Mouse (Mus musculus): ENCODE measurements around the gene Zzef1. TPM values are rescaled to one million over a fixed set of nuclear protein-coding genes. Genes with fewer than 3 reads are reported as not detected.

Gene Zzef1
- polyA plus RNA-seq, 2 experiments = 12.8 to 22.5 TPM

- Histone ChIP-seq H3K4me2 (replicated peaks; ENCODE audit: low read depth, low read length, severe bottlenecking) (no peak overlapping the region), H3K9ac (ENCODE audit: low read depth, low read length, severe bottlenecking) (no peak overlapping the region), H3K27ac (replicated peaks; ENCODE audit: low read depth, low read length) (no peak overlapping the region), H3K36me3 (ENCODE audit: control insufficient read depth, insufficient read depth, low read length) (no peaks in the 10 kb centered on the region; the same call in 1 of the 2 replicates), H3K9me3 (ENCODE audit: control insufficient read depth, low read length) (no peaks in the 10 kb centered on the region), H3K4me3 (replicated peaks; ENCODE audit: low read length) (no peak overlapping the region), H3K4me1 (ENCODE audit: control insufficient read depth, insufficient read depth, low read length) (0 out of 2 replicates have a peak, but pooled peaks cover 3% of the 10 kb centered on the region), H3K27me3 (ENCODE audit: control insufficient read depth, insufficient read depth, low read length) (no peaks in the 10 kb centered on the region)
- 89% methylated on average over 3 of the region's 3 CpGs for WGBS
- TF ChIP-seq POLR2A (IDR thresholded peaks at IDR 0.05; ENCODE audit: borderline replicate concordance, extremely low read depth, insufficient read depth, insufficient read length) = no peak
- ATAC-seq (ENCODE audit: low FRiP score, low read depth) (no peak), DNase-seq (ENCODE audit: low spot score) (no peak)
These were observed 9.2 kb downstream of the Zzef1 start for GRCm38 (mm10) chr11:72805232-72805631.

DNA sequence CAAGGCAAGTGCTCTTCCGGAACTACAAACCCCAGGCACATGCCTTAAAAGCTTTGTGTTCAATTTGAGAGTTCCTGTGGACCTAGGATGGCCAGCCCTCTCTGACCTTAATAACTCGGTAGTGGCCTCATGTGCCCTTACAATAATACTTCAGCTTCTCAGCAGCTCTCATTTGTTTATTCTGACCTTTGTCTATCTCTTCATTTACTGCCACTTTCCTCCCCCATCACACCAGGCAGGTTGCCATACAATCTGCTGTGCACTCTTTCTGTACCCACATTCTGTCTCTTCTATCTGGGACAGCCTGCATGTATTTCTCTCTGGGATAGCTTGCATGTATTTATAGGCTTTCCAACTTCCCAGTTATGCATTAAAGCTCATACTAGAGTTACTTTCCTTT is 10.5 kb downstream of the Zzef1 start:
- Histone ChIP-seq H3K36me3 (ENCODE audit: control insufficient read depth, insufficient read depth, low read length) (no peaks in the 10 kb centered on the region; the same call in 1 of the 2 replicates), H3K27ac (replicated peaks; ENCODE audit: low read depth, low read length) (no peak overlapping the region), H3K4me1 (ENCODE audit: control insufficient read depth, insufficient read depth, low read length) (0 out of 2 replicates have a peak, but pooled peaks cover 3% of the 10 kb centered on the region), H3K9me3 (ENCODE audit: control insufficient read depth, low read length) (no peaks in the 10 kb centered on the region), H3K4me2 (replicated peaks; ENCODE audit: low read depth, low read length, severe bottlenecking) (no peak overlapping the region), H3K9ac (ENCODE audit: low read depth, low read length, severe bottlenecking) (no peak overlapping the region), H3K4me3 (replicated peaks; ENCODE audit: low read length) (no peak overlapping the region), H3K27me3 (ENCODE audit: control insufficient read depth, insufficient read depth, low read length) (no peaks in the 10 kb centered on the region)
- TF ChIP-seq POLR2A (IDR thresholded peaks at IDR 0.05; ENCODE audit: borderline replicate concordance, extremely low read depth, insufficient read depth, insufficient read length) = no peak
- DNase-seq (ENCODE audit: low spot score) (no peak), ATAC-seq (ENCODE audit: low FRiP score, low read depth) (no peak)
- 75% methylated on average over 2 of the region's 2 CpGs for WGBS

- 81% methylated on average over 4 of the region's 4 CpGs for WGBS
- no peaks in the 10 kb centered on the region; the same call in 1 of the 2 replicates for H3K36me3 ChIP-seq (ENCODE audit: control insufficient read depth, insufficient read depth, low read length)
- no peak overlapping the region for H3K27ac ChIP-seq (replicated peaks; ENCODE audit: low read depth, low read length)
- H3K27me3 ChIP-seq (ENCODE audit: control insufficient read depth, insufficient read depth, low read length) = no peaks in the 10 kb centered on the region
- 0 out of 2 replicates have a peak, but pooled peaks cover 3% of the 10 kb centered on the region for H3K4me1 ChIP-seq (ENCODE audit: control insufficient read depth, insufficient read depth, low read length)
- ATAC-seq (ENCODE audit: low FRiP score, low read depth) (no peak), DNase-seq (ENCODE audit: low spot score) (no peak)
- no peak overlapping the region for H3K9ac ChIP-seq (ENCODE audit: low read depth, low read length, severe bottlenecking)
- no peak overlapping the region for H3K4me2 ChIP-seq (replicated peaks; ENCODE audit: low read depth, low read length, severe bottlenecking)
- no peak for TF ChIP-seq POLR2A (IDR thresholded peaks at IDR 0.05; ENCODE audit: borderline replicate concordance, extremely low read depth, insufficient read depth, insufficient read length)
- no peaks in the 10 kb centered on the region for H3K9me3 ChIP-seq (ENCODE audit: control insufficient read depth, low read length)
- H3K4me3 ChIP-seq (replicated peaks; ENCODE audit: low read length) = no peak overlapping the region
These were observed 12.0 kb downstream of the Zzef1 start for GRCm38 (mm10) chr11:72807992-72808391.

DNA sequence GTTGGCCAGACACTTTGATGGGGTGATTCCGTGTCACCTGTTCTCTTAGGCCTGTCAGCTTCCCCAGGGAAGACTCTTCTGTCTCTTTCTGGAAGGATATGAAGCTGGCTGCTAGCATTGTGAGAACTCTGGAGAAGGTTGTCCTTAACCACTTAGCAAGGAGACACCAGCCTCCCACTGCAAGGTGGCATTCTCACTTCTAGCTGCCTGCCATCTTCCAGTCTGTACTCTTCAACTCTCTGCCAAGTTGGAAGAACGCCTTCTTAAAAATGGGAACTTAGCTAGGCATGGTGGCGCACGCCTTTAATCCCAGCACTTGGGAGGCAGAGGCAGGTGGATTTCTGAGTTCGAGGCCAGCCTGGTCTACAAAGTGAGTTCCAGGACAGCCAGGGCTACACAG is 17.7 kb downstream of the Zzef1 start:
- ATAC-seq (ENCODE audit: low FRiP score, low read depth) (no peak), DNase-seq (ENCODE audit: low spot score) (no peak)
- no peaks in the 10 kb centered on the region for H3K4me1 ChIP-seq (ENCODE audit: control insufficient read depth, insufficient read depth, low read length)
- H3K4me2 ChIP-seq (replicated peaks; ENCODE audit: low read depth, low read length, severe bottlenecking) = no peak overlapping the region
- no peaks in the 10 kb centered on the region for H3K36me3 ChIP-seq (ENCODE audit: control insufficient read depth, insufficient read depth, low read length)
- no peaks in the 10 kb centered on the region for H3K9me3 ChIP-seq (ENCODE audit: control insufficient read depth, low read length)
- H3K4me3 ChIP-seq (replicated peaks; ENCODE audit: low read length) = no peak overlapping the region
- H3K27ac ChIP-seq (replicated peaks; ENCODE audit: low read depth, low read length) = no peak overlapping the region
- no peak overlapping the region for H3K9ac ChIP-seq (ENCODE audit: low read depth, low read length, severe bottlenecking)
- TF ChIP-seq POLR2A (IDR thresholded peaks at IDR 0.05; ENCODE audit: borderline replicate concordance, extremely low read depth, insufficient read depth, insufficient read length) = no peak
- 95% methylated on average over 5 of the region's 5 CpGs for WGBS
- no peaks in the 10 kb centered on the region for H3K27me3 ChIP-seq (ENCODE audit: control insufficient read depth, insufficient read depth, low read length)

DNA sequence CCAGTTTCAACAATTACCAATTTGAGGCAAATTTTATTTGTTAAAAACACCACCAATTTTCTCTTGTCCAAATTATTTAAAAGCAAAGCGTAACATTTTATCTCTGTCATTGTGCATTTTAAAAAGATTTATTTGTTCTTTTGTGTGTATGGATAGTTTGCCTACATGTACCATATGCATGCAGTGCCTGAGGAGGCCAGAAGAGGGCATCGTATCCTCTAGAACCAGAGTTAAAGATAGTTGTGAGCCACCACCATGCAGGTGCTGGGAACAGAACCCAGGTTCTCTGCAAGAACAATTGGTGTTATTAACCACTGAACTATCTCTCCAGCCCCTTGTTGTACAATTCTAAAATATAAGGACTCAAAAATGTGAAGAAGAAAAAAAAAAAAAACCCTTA is 18.2 kb downstream of the Zzef1 start:
- Histone ChIP-seq H3K27me3 (ENCODE audit: control insufficient read depth, insufficient read depth, low read length) (no peaks in the 10 kb centered on the region), H3K36me3 (ENCODE audit: control insufficient read depth, insufficient read depth, low read length) (peaks cover 4% of the 10 kb centered on the region; the same call in 1 of the 2 replicates), H3K4me2 (replicated peaks; ENCODE audit: low read depth, low read length, severe bottlenecking) (no peak overlapping the region), H3K4me1 (ENCODE audit: control insufficient read depth, insufficient read depth, low read length) (no peaks in the 10 kb centered on the region), H3K27ac (replicated peaks; ENCODE audit: low read depth, low read length) (no peak overlapping the region), H3K9ac (ENCODE audit: low read depth, low read length, severe bottlenecking) (no peak overlapping the region), H3K4me3 (replicated peaks; ENCODE audit: low read length) (no peak overlapping the region), H3K9me3 (ENCODE audit: control insufficient read depth, low read length) (no peaks in the 10 kb centered on the region)
- ATAC-seq (ENCODE audit: low FRiP score, low read depth) = no peak
- no peak for DNase-seq (ENCODE audit: low spot score)
- no peak for TF ChIP-seq POLR2A (IDR thresholded peaks at IDR 0.05; ENCODE audit: borderline replicate concordance, extremely low read depth, insufficient read depth, insufficient read length)
- 75% methylated on average over 2 of the region's 2 CpGs for WGBS

DNA sequence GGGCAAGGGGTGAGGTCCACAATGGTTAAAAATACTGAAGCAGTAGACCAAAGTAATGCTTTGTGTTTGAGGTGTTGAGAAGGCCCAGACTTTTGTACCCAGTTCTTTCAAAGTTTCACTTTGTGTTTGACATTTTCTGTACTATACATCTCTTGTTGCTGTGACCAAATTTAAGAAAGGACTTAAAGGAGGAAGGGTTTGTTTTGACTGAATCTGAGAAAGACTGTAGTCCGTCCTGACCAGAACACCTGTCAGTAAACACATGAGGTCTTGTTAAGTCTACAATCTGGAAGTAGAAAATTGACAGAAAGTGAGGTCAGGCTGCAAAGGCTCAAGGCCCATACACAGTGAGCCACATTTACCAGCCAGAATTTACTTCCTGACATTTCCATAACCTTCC is 20.8 kb downstream of the Zzef1 start:
- Histone ChIP-seq H3K9ac (ENCODE audit: low read depth, low read length, severe bottlenecking) (no peak overlapping the region), H3K36me3 (ENCODE audit: control insufficient read depth, insufficient read depth, low read length) (peaks cover 21% of the 10 kb centered on the region), H3K27me3 (ENCODE audit: control insufficient read depth, insufficient read depth, low read length) (no peaks in the 10 kb centered on the region), H3K4me2 (replicated peaks; ENCODE audit: low read depth, low read length, severe bottlenecking) (no peak overlapping the region), H3K9me3 (ENCODE audit: control insufficient read depth, low read length) (no peaks in the 10 kb centered on the region), H3K27ac (replicated peaks; ENCODE audit: low read depth, low read length) (no peak overlapping the region), H3K4me3 (replicated peaks; ENCODE audit: low read length) (no peak overlapping the region), H3K4me1 (ENCODE audit: control insufficient read depth, insufficient read depth, low read length) (no peaks in the 10 kb centered on the region)
- TF ChIP-seq POLR2A (IDR thresholded peaks at IDR 0.05; ENCODE audit: borderline replicate concordance, extremely low read depth, insufficient read depth, insufficient read length) = no peak
- ATAC-seq (ENCODE audit: low FRiP score, low read depth) = no peak
- no peak for DNase-seq (ENCODE audit: low spot score)
- WGBS = 83% methylated on average over 1 of the region's 1 CpGs
